Mouse (Mus musculus): ENCODE data around the gene Pip.

The Pip gene

GRCm38 (mm10) chr6:41847235-41847634, at the start of gene Pip:
Gene Pip, plus strand, starts transcription at chr6:41847535.
- no peak for DNase-seq (ENCODE audit: low spot score in 2 of 2)

- DNase-seq (ENCODE audit: low spot score in 2 of 2): no peak
These were observed 23.2 kb upstream of the Pip start for GRCm38 (mm10) chr6:41824086-41824485.

- no peak for DNase-seq (ENCODE audit: low spot score in 2 of 2)
These were observed 17.8 kb upstream of the Pip start for GRCm38 (mm10) chr6:41829516-41829915.

- no peak for DNase-seq (ENCODE audit: low spot score in 2 of 2)
These were observed 5.4 kb downstream of the Pip start, which contains the start of gene Sval2 for GRCm38 (mm10) chr6:41852689-41853088. Gene Sval2, plus strand, starts transcription at chr6:41852989.

- DNase-seq (ENCODE audit: low spot score in 2 of 2): no peak
These were observed 16.7 kb downstream of the Pip start for GRCm38 (mm10) chr6:41864038-41864437.

Data from frontal cortex, postnatal 36 days (tissue).